Mouse (Mus musculus) liver, embryonic 11.5 days (tissue): ENCODE results near the gene Abhd2. TPM values are rescaled to one million over a fixed set of nuclear protein-coding genes. Genes with fewer than 3 reads are reported as not detected.
A peak's percentile ranks its signal among the peaks of the same experiment; 100 is the strongest.
"Not testable (repeated sequence)": the region's sequence is repeated elsewhere in the genome, so short reads cannot be mapped to it uniquely, and the experiment has no call there.

Experiments used
- ATAC-seq: fragments of 200-750 bp; cut with Nextera tagmentation; replicated peaks from 2 replicates; pipeline ENCODE4 v1.8.0; 2017; ENCODE audit warnings: moderate number of reproducible peaks, mild to moderate bottlenecking, moderate TSS enrichment, moderate library complexity; ENCODE audit not compliant: low FRiP score
- DNase-seq: peaks from one replicate; pipeline ENCODE4 v3.0.0-alpha.2; 2017; ENCODE audit warnings: low spot score
- H3K27ac ChIP-seq: fragments of 300-500 bp; sonication (generic); 2 replicates; pipeline ENCODE4 v1.5.1; 2014; ENCODE audit warnings: mild to moderate bottlenecking, low read depth, low read length, control low read depth
- H3K27me3 ChIP-seq: fragments of 300-500 bp; sonication (generic); replicated peaks from 2 replicates; pipeline ENCODE4 v1.6.1; 2014; ENCODE audit warnings: low read length, mixed read lengths; ENCODE audit not compliant: control insufficient read depth, insufficient read depth
- H3K36me3 ChIP-seq: fragments of 300-500 bp; sonication (generic); 2 replicates; pipeline ENCODE4 v1.6.1; 2014; ENCODE audit warnings: mild to moderate bottlenecking, low read length, moderate library complexity, mixed read lengths; ENCODE audit not compliant: control insufficient read depth, insufficient read depth
- H3K4me1 ChIP-seq: fragments of 300-500 bp; sonication (generic); replicated peaks from 2 replicates; pipeline ENCODE4 v1.6.1; 2014; ENCODE audit warnings: low read length, mixed read lengths; ENCODE audit not compliant: control insufficient read depth, insufficient read depth
- H3K4me2 ChIP-seq: fragments of 300-500 bp; sonication (generic); 2 replicates; pipeline ENCODE4 v1.6.1; 2014; ENCODE audit warnings: mild to moderate bottlenecking, control low read depth, moderate library complexity
- H3K4me3 ChIP-seq: fragments of 300-500 bp; sonication (generic); 2 replicates; pipeline ENCODE4 v1.5.1; 2014; ENCODE audit warnings: low read depth, low read length, control low read depth
- H3K9ac ChIP-seq: fragments of 300-500 bp; sonication (generic); 2 replicates; pipeline ENCODE4 v1.6.1; 2014; ENCODE audit warnings: low read depth, low read length, control low read depth
- H3K9me3 ChIP-seq: fragments of 300-500 bp; sonication (generic); 2 replicates; pipeline ENCODE4 v1.6.1; 2016; ENCODE audit warnings: low read length, inconsistent platforms, mixed read lengths; ENCODE audit not compliant: control insufficient read depth
- WGBS: fragments of 180-500 bp; shearing (Covaris S2); extraction: QIAGEN DNeasy Blood & Tissue Kit; methylation state at CpG from one replicate; pipeline ENCODE4 v1.1.7; 2014; 5-methylcytosine and 5-hydroxymethylcytosine counted together
- polyA plus RNA-seq: library from polyadenylated mRNA; unstranded; fragments of >200 nt; fragmentation: Nextera tagmentation; extraction: Ambion mirVana; gene quantifications from 2 replicates; pipeline ENCODE4 v1.2.1, GENCODE M21; 2014

The Abhd2 gene
- polyA plus RNA-seq, 1 experiment from 2014 or later = 11.5 TPM

GRCm38 (mm10) chr7:79282883-79283670 is 10.1 kb downstream of the Abhd2 start:
- Histone ChIP-seq H3K4me3 (no peak overlapping the region), H3K9me3 (no peaks in the 10 kb centered on the region), H3K4me1 (peaks cover 68% of the 10 kb centered on the region), H3K4me2 (peak overlapping the region; percentile 56), H3K27ac (peak overlapping the region; percentile 76), H3K27me3 (no peaks in the 10 kb centered on the region), H3K36me3 (no peaks in the 10 kb centered on the region), H3K9ac (no peak overlapping the region)
- DNase-seq (no peak), ATAC-seq (peak; percentile 69)
- 64% methylated on average over 12 of the region's 12 CpGs for WGBS

- peak; percentile 67 for ATAC-seq
- H3K4me2 ChIP-seq = peak overlapping the region; percentile 56
- not testable (repeated sequence) for H3K9ac ChIP-seq
Measured at GRCm38 (mm10) chr7:79283671-79283941, 10.6 kb downstream of the Abhd2 start.

GRCm38 (mm10) chr7:79284160-79284888 is 11.3 kb downstream of the Abhd2 start:
- Histone ChIP-seq H3K36me3 (no peaks in the 10 kb centered on the region), H3K9me3 (no peaks in the 10 kb centered on the region), H3K4me3 (no peak overlapping the region), H3K4me1 (peaks cover 56% of the 10 kb centered on the region), H3K4me2 (peak overlapping the region; percentile 56), H3K9ac (peak overlapping the region; percentile 35; the same call in 1 of the 2 replicates), H3K27ac (peak overlapping the region; percentile 76), H3K27me3 (no peaks in the 10 kb centered on the region)
- WGBS = 53% methylated on average over 14 of the region's 14 CpGs
- ATAC-seq (peak; percentile 81), DNase-seq (no peak)

More at GRCm38 (mm10) chr7:79283671-79283941, 10.6 kb downstream of the Abhd2 start:
- 23% methylated on average over 1 of the region's 1 CpGs for WGBS
- not testable (repeated sequence) for H3K4me3 ChIP-seq, H3K9me3 ChIP-seq, H3K27me3 ChIP-seq, H3K36me3 ChIP-seq, DNase-seq
- Histone ChIP-seq H3K4me1 (peaks cover 64% of the 10 kb centered on the region), H3K27ac (peak overlapping the region; percentile 76)

- Histone ChIP-seq H3K4me1 (peaks cover 51% of the 10 kb centered on the region), H3K27ac (peak overlapping the region; percentile 76), H3K4me3 (no peak overlapping the region), H3K27me3 (no peaks in the 10 kb centered on the region), H3K4me2 (peak overlapping the region; percentile 56), H3K9me3 (no peaks in the 10 kb centered on the region), H3K9ac (peak overlapping the region; percentile 23; the same call in 1 of the 2 replicates), H3K36me3 (no peaks in the 10 kb centered on the region)
- 77% methylated on average over 8 of the region's 8 CpGs for WGBS
- ATAC-seq (no peak), DNase-seq (no peak)
Measured at GRCm38 (mm10) chr7:79284889-79285280, 11.9 kb downstream of the Abhd2 start.

GRCm38 (mm10) chr7:79285408-79285807 is 12.4 kb downstream of the Abhd2 start:
- H3K4me2 ChIP-seq = peak overlapping the region; percentile 56; the same call in 1 of the 2 replicates
- H3K9me3 ChIP-seq = no peaks in the 10 kb centered on the region
- peaks cover 50% of the 10 kb centered on the region for H3K4me1 ChIP-seq
- ATAC-seq (no peak), DNase-seq (no peak)
- no peak overlapping the region for H3K9ac ChIP-seq
- no peaks in the 10 kb centered on the region for H3K36me3 ChIP-seq
- no peak overlapping the region for H3K4me3 ChIP-seq
- H3K27ac ChIP-seq = no peak overlapping the region
- no peaks in the 10 kb centered on the region for H3K27me3 ChIP-seq
- WGBS = 87% methylated on average over 13 of the region's 13 CpGs

GRCm38 (mm10) chr7:79287226-79287625 is 14.2 kb downstream of the Abhd2 start:
- ATAC-seq (no peak; the same call in 1 of the 2 replicates), DNase-seq (no peak)
- H3K27ac ChIP-seq = 0 out of 2 replicates have a peak overlapping the region, but pooled peaks have one; percentile 16
- 76% methylated on average over 6 of the region's 6 CpGs for WGBS
- H3K9ac ChIP-seq = no peak overlapping the region
- peaks cover 52% of the 10 kb centered on the region for H3K4me1 ChIP-seq
- H3K4me3 ChIP-seq = no peak overlapping the region
- H3K4me2 ChIP-seq = 0 out of 2 replicates have a peak overlapping the region, but pooled peaks have one; percentile 6
- no peaks in the 10 kb centered on the region for H3K9me3 ChIP-seq
- no peaks in the 10 kb centered on the region for H3K36me3 ChIP-seq
- H3K27me3 ChIP-seq = no peaks in the 10 kb centered on the region

GRCm38 (mm10) chr7:79287928-79288327 is 14.9 kb downstream of the Abhd2 start:
- WGBS = 85% methylated on average over 8 of the region's 8 CpGs
- Histone ChIP-seq H3K36me3 (no peaks in the 10 kb centered on the region), H3K27ac (no peak overlapping the region), H3K4me3 (no peak overlapping the region), H3K4me1 (peaks cover 46% of the 10 kb centered on the region), H3K9me3 (no peaks in the 10 kb centered on the region), H3K9ac (no peak overlapping the region), H3K4me2 (no peak overlapping the region), H3K27me3 (no peaks in the 10 kb centered on the region)
- no peak for DNase-seq
- no peak for ATAC-seq

GRCm38 (mm10) chr7:79288422-79288821 is 15.4 kb downstream of the Abhd2 start:
- no peak overlapping the region for H3K27ac ChIP-seq
- no peak overlapping the region for H3K9ac ChIP-seq
- no peak for ATAC-seq
- no peaks in the 10 kb centered on the region for H3K9me3 ChIP-seq
- WGBS = 89% methylated on average over 5 of the region's 5 CpGs
- no peak overlapping the region for H3K4me3 ChIP-seq
- peaks cover 41% of the 10 kb centered on the region for H3K4me1 ChIP-seq
- H3K27me3 ChIP-seq = no peaks in the 10 kb centered on the region
- no peaks in the 10 kb centered on the region for H3K36me3 ChIP-seq
- DNase-seq = no peak
- H3K4me2 ChIP-seq = no peak overlapping the region
